Mouse (Mus musculus) brain, embryonic 14.5 days (tissue): ENCODE data around the gene Man2a1.

ENCODE experiments used
- CTCF ChIP-seq: fragments of 200-500 bp; IDR thresholded peaks from 2 replicates; pipeline ENCODE4 v1.5.1; 2012; ENCODE audit warnings: inconsistent platforms, mild to moderate bottlenecking, moderate library complexity, borderline replicate concordance; ENCODE audit not compliant: insufficient read depth, insufficient read length; ENCODE audit errors: extremely low read depth
- POLR2A ChIP-seq: fragments of 200-500 bp; IDR thresholded peaks from 2 replicates; pipeline ENCODE4 v1.6.1; 2012; ENCODE audit warnings: mild to moderate bottlenecking, inconsistent platforms, borderline replicate concordance; ENCODE audit not compliant: poor library complexity, insufficient read depth, insufficient read length, severe bottlenecking; ENCODE audit errors: extremely low read depth

- TF ChIP-seq CTCF (no peak), POLR2A (no peak)
Observed at GRCm38 (mm10) chr17:64591366-64591765, 9.2 kb upstream of the Man2a1 start.
